Mouse (Mus musculus): ENCODE measurements at regions not wholly inside any gene's neighbourhood (a gene's known extent, or its start where the extent isn't known, plus 50 kb on each side); places are given as distances from the start of the nearest gene placed in this dataset.

GRCm38 (mm10) chr4:74847332-74848053 lies 430.6 kb downstream of the Dmac1 start:
- no peak for TF ChIP-seq CTCF (IDR thresholded peaks at IDR 0.05; ENCODE audit: low read depth)
- ATAC-seq (replicated peaks; ENCODE audit: low FRiP score, low read depth) (no peak), DNase-seq (ENCODE audit: low spot score) (peak; percentile 4)
- no peak overlapping the region for H3K27ac ChIP-seq
- H3K27me3 ChIP-seq (ENCODE audit: insufficient read depth, low read length) = no peaks in the 10 kb centered on the region
- H3K4me1 ChIP-seq (replicated peaks; ENCODE audit: insufficient read depth, low read length) = no peaks in the 10 kb centered on the region
- H3K9ac ChIP-seq (ENCODE audit: low read depth, low read length) = no peak overlapping the region
- H3K4me2 ChIP-seq (ENCODE audit: low read length) = no peak overlapping the region
- 76% methylated on average over 4 of the region's 4 CpGs for WGBS
- H3K36me3 ChIP-seq (ENCODE audit: insufficient read depth, low read length) = no peaks in the 10 kb centered on the region
- no peak overlapping the region for H3K4me3 ChIP-seq (replicated peaks; ENCODE audit: low read depth, low read length)
- H3K9me3 ChIP-seq (replicated peaks; ENCODE audit: low read length) = no peaks in the 10 kb centered on the region

DNA sequence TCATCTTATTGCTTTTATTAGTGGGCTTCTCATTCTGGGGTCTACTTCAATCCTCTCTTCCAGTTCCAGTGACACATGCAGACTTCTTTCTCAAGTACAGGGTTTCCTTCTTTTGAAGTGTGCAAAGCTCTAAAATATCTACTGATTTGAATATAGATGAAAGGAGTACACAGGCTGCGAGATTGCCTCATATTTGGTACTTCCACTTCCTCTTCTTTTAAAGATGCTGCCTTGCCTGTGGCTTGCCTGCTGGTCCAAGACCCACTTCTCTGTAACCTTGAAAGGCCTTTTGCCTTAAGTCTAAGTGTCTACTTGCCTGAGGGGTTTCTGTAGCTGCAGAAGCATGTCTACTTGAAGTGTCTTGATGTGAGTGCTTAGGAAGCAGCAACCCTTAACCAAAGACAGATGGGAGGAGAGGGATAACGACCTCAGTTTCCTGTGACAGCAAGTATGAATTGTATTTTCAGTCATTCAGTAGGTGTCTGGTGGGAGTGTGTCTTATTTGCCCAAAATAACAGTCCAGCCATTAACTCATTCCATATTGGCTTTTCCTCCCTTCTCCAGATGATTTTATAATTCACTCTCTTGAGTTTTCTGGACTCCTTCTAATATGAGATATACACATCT lies 479.8 kb downstream of the Dmac1 start:
- no peaks in the 10 kb centered on the region for H3K27me3 ChIP-seq (ENCODE audit: insufficient read depth, low read length)
- H3K9me3 ChIP-seq (replicated peaks; ENCODE audit: low read length) = no peaks in the 10 kb centered on the region
- H3K4me1 ChIP-seq (replicated peaks; ENCODE audit: insufficient read depth, low read length) = no peaks in the 10 kb centered on the region
- ATAC-seq (replicated peaks; ENCODE audit: low FRiP score, low read depth) (no peak), DNase-seq (ENCODE audit: low spot score) (no peak)
- H3K9ac ChIP-seq (ENCODE audit: low read depth, low read length) = no peak overlapping the region
- WGBS = 55% methylated on average over 2 of the region's 2 CpGs
- TF ChIP-seq CTCF (IDR thresholded peaks at IDR 0.05; ENCODE audit: low read depth) = no peak
- H3K27ac ChIP-seq = no peak overlapping the region
- no peaks in the 10 kb centered on the region for H3K36me3 ChIP-seq (ENCODE audit: insufficient read depth, low read length)
- H3K4me2 ChIP-seq (ENCODE audit: low read length) = no peak overlapping the region
- no peak overlapping the region for H3K4me3 ChIP-seq (replicated peaks; ENCODE audit: low read depth, low read length)

- Histone ChIP-seq H3K27me3 (ENCODE audit: insufficient read depth, low read length) (no peaks in the 10 kb centered on the region), H3K4me3 (replicated peaks; ENCODE audit: low read depth, low read length) (no peak overlapping the region), H3K4me2 (ENCODE audit: low read length) (no peak overlapping the region), H3K27ac (no peak overlapping the region), H3K9me3 (replicated peaks; ENCODE audit: low read length) (no peaks in the 10 kb centered on the region), H3K36me3 (ENCODE audit: insufficient read depth, low read length) (no peaks in the 10 kb centered on the region), H3K9ac (ENCODE audit: low read depth, low read length) (no peak overlapping the region), H3K4me1 (replicated peaks; ENCODE audit: insufficient read depth, low read length) (no peaks in the 10 kb centered on the region)
- WGBS = 48% methylated on average over 2 of the region's 2 CpGs
- ATAC-seq (replicated peaks; ENCODE audit: low FRiP score, low read depth) (no peak), DNase-seq (ENCODE audit: low spot score) (no peak)
- TF ChIP-seq CTCF (IDR thresholded peaks at IDR 0.05; ENCODE audit: low read depth) = no peak
Observed at GRCm38 (mm10) chr4:74797456-74797855, 480.6 kb downstream of the Dmac1 start.

- Histone ChIP-seq H3K36me3 (ENCODE audit: insufficient read depth, low read length) (no peaks in the 10 kb centered on the region), H3K4me1 (replicated peaks; ENCODE audit: insufficient read depth, low read length) (no peaks in the 10 kb centered on the region), H3K27me3 (ENCODE audit: insufficient read depth, low read length) (no peaks in the 10 kb centered on the region), H3K9ac (ENCODE audit: low read depth, low read length) (no peak overlapping the region), H3K9me3 (replicated peaks; ENCODE audit: low read length) (no peaks in the 10 kb centered on the region), H3K27ac (no peak overlapping the region), H3K4me3 (replicated peaks; ENCODE audit: low read depth, low read length) (no peak overlapping the region), H3K4me2 (ENCODE audit: low read length) (no peak overlapping the region)
- TF ChIP-seq CTCF (IDR thresholded peaks at IDR 0.05; ENCODE audit: low read depth) = peak; percentile 41
- ATAC-seq (replicated peaks; ENCODE audit: low FRiP score, low read depth) (no peak), DNase-seq (ENCODE audit: low spot score) (peak; percentile 52)
Observed at GRCm38 (mm10) chr4:74796676-74797075, 481.4 kb downstream of the Dmac1 start.

DNA sequence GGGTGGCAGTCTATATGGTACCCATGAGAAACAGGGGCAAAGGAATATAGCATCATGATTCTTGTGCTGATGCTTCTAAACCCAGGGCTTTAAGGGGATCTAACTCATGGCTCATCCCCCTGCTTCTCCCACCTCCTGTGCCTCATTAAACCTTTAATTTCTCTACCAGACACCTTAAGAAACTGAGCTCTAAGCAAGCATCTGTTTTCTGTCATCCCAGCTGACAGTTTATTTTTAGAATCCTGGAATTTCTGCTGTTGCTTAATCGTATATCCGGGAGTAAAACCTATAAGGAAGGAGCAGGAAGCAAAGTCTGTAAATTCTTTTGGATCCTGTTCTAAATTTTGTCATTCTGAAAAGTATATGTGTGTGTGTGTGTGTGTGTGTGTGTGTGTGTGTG lies 505.7 kb downstream of the Kdm4c start:
- Histone ChIP-seq H3K4me2 (ENCODE audit: low read length) (no peak overlapping the region), H3K4me1 (replicated peaks; ENCODE audit: insufficient read depth, low read length) (no peaks in the 10 kb centered on the region), H3K27me3 (ENCODE audit: insufficient read depth, low read length) (no peaks in the 10 kb centered on the region), H3K27ac (no peak overlapping the region), H3K9ac (ENCODE audit: low read depth, low read length) (no peak overlapping the region), H3K4me3 (replicated peaks; ENCODE audit: low read depth, low read length) (no peak overlapping the region), H3K36me3 (ENCODE audit: insufficient read depth, low read length) (no peaks in the 10 kb centered on the region), H3K9me3 (replicated peaks; ENCODE audit: low read length) (no peaks in the 10 kb centered on the region)
- no peak for ATAC-seq (replicated peaks; ENCODE audit: low FRiP score, low read depth)
- DNase-seq (ENCODE audit: low spot score) = peak; percentile 79
- 17% methylated on average over 2 of the region's 2 CpGs for WGBS
- no peak for TF ChIP-seq CTCF (IDR thresholded peaks at IDR 0.05; ENCODE audit: low read depth)

- Histone ChIP-seq H3K4me3 (replicated peaks; ENCODE audit: low read depth, low read length) (no peak overlapping the region), H3K4me2 (ENCODE audit: low read length) (no peak overlapping the region), H3K27ac (no peak overlapping the region), H3K4me1 (replicated peaks; ENCODE audit: insufficient read depth, low read length) (no peaks in the 10 kb centered on the region), H3K9me3 (replicated peaks; ENCODE audit: low read length) (0 out of 2 replicates have a peak, but pooled peaks cover under 1% of the 10 kb centered on the region), H3K9ac (ENCODE audit: low read depth, low read length) (no peak overlapping the region), H3K36me3 (ENCODE audit: insufficient read depth, low read length) (no peaks in the 10 kb centered on the region), H3K27me3 (ENCODE audit: insufficient read depth, low read length) (no peaks in the 10 kb centered on the region)
- peak; percentile 39 for DNase-seq (ENCODE audit: low spot score)
- TF ChIP-seq CTCF (IDR thresholded peaks at IDR 0.05; ENCODE audit: low read depth) = no peak
- 23% methylated on average over 2 of the region's 2 CpGs for WGBS
- no peak for ATAC-seq (replicated peaks; ENCODE audit: low FRiP score, low read depth)
Observed at GRCm38 (mm10) chr4:74739642-74740041, 497.3 kb downstream of the Kdm4c start.
